Mouse (Mus musculus): ENCODE data around the gene 4930442H23Rik. TPM values are rescaled to one million over a fixed set of nuclear protein-coding genes. Genes with fewer than 3 reads are reported as not detected.
"Not testable (repeated sequence)": the region's sequence is repeated elsewhere in the genome, so short reads cannot be mapped to it uniquely, and the experiment has no call there.

4930442H23Rik gene
- polyA plus RNA-seq, 1 experiment from 2014 or later = 0.27 TPM

DNA sequence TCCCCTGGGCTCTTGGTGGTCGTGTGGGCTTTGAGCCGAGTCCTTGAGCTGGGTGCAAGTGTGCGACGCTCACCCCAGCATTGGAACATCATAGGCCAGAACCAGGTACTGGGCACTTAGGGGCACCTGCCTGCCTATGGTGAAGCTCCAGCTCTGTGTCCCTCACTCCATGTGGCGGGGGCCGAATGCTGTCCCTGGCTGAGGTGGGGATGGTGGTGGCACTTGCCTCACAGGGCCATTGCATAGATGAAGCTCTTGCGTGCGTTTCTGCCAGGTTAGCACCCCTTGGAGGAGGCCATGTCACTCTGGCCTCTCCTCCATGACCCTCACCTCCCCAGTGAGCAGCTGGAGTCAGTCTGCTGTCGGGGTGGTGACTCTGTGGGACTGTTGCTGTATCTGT, 3.5 kb upstream of the 4930442H23Rik start:
- Histone ChIP-seq H3K4me2 (no peak overlapping the region), H3K4me1 (peaks cover 46% of the 10 kb centered on the region), H3K9me3 (no peaks in the 10 kb centered on the region), H3K36me3 (peaks cover 76% of the 10 kb centered on the region), H3K27me3 (replicated peaks) (no peaks in the 10 kb centered on the region), H3K4me3 (no peak overlapping the region), H3K9ac (peak overlapping the region; percentile 44; the same call in 1 of the 2 replicates), H3K27ac (replicated peaks) (no peak overlapping the region)
- no peak for ATAC-seq (ENCODE audit: extremely low read depth, insufficient number of reproducible peaks, low FRiP score, low TSS enrichment)
- WGBS = 94% methylated on average over 9 of the region's 9 CpGs

DNA sequence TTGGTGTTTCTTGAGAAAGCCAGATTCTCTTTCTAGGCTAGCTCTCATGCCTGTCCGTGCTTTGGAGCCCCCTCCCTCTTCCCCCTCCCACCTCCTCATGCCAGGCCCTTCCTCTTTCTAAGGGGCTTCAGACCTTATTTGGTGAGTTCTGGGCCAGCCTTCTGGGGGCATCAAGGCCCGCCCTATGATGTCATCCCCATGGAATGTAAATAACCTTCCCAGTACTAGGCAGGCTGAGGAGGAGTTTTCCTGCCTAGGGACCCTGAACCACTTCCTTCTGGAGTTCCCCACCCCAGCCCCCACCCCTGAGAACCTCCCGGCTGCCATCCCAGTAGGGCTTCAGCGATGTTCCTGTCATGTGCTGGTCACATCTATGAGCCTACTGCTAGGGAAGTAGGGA, 1.1 kb upstream of the 4930442H23Rik start:
- H3K4me1 ChIP-seq = peaks cover 49% of the 10 kb centered on the region
- WGBS = 13% methylated on average over 4 of the region's 4 CpGs
- peaks cover 79% of the 10 kb centered on the region for H3K36me3 ChIP-seq
- H3K27ac ChIP-seq (replicated peaks) = peak overlapping the region; percentile 94
- H3K9me3 ChIP-seq = no peaks in the 10 kb centered on the region
- no peak for ATAC-seq (ENCODE audit: extremely low read depth, insufficient number of reproducible peaks, low FRiP score, low TSS enrichment)
- H3K9ac ChIP-seq = peak overlapping the region; percentile 89
- H3K27me3 ChIP-seq (replicated peaks) = no peaks in the 10 kb centered on the region
- peak overlapping the region; percentile 82 for H3K4me2 ChIP-seq
- H3K4me3 ChIP-seq = peak overlapping the region; percentile 6; the same call in 1 of the 2 replicates

DNA sequence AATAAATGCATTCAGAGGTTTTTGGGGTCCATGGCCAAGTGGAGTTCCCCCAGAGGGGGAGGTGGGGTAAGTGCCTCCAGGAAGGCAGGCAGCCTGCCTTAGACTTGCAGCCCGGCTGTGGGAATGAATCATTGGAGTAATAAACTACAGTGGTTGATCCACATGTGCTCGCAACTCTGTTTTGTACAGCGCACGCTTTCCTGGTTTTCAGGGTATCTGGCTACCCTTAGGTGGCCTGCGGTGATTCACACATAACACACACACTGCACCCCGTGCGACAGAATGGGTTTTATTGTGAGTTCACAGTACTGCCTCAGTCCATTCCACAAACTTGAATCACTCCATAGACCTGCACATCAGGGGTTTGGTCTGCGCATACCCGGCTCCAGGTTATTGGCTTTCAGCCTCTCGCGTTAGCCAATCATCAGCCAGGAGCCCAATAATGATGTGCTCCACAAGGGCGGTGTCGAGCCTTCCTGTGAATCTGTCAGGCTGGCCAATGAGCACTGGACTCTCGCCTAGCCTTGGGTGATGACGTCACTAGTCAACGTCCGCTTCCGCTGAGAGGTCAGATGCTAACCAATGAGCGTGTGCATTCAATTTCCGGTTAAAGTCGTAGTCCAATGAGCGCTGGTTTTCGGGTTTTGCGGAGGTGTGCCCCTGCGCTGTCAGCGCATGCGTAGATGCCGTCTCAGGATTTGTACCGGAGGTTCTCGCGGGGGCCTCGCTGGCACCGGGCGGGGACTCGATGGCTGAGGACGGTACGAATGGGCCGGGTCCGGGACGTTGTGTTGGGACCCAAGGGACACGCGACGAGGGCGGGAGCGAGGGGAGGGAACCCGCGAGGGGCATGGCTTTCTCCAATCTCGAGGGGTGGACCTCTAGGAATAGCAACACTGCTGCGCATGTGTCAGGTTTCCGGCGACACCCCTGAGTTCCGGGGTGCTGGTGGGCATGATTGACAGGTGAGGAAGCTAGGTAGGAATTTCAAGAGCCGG, 1.0 kb downstream of the 4930442H23Rik start, which contains the start of gene Dapk3:
TSS of gene Dapk3 (plus strand) at position 670 of the 998 bp plus-strand sequence.
- peak within 1 kb of the TSS; percentile 80 for H3K4me3 ChIP-seq
- peaks cover 70% of the 10 kb centered on the region for H3K4me1 ChIP-seq
- no peaks in the 10 kb centered on the region for H3K27me3 ChIP-seq (replicated peaks)
- no peaks in the 10 kb centered on the region for H3K9me3 ChIP-seq
- peaks cover 84% of the 10 kb centered on the region for H3K36me3 ChIP-seq
- peak; percentile 86 for ATAC-seq (ENCODE audit: extremely low read depth, insufficient number of reproducible peaks, low FRiP score, low TSS enrichment)
- whole genome bisulfite sequencing = 5% methylated on average over 53 of the region's 53 CpGs
- peak within 1 kb of the TSS; percentile 89 for H3K9ac ChIP-seq
- peak within 1 kb of the TSS; percentile 94 for H3K27ac ChIP-seq (replicated peaks)
- peak within 1 kb of the TSS; percentile 82 for H3K4me2 ChIP-seq

DNA sequence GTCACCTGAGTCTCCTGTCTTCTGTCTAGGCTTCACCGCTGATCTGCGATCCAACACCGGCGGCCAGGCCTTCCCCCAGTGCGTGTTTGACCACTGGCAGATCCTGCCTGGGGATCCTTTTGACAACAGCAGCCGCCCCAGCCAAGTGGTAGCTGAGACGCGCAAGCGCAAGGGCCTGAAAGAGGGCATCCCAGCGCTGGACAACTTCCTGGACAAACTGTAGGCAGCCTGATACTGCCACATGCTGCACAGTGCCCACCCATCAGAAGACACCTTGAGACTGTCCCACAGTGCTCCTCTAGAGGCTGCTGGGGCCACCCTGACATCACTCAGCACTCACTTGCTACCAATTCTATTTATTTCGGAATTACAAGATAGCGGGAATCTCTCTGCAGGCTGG, 1.8 kb downstream of the 4930442H23Rik start:
- Histone ChIP-seq H3K4me1 (peaks cover 73% of the 10 kb centered on the region), H3K36me3 (peaks cover 82% of the 10 kb centered on the region), H3K27ac (replicated peaks) (peak overlapping the region; percentile 60), H3K9ac (0 out of 2 replicates have a peak overlapping the region, but pooled peaks have one; percentile 24)
- H3K27me3 ChIP-seq (replicated peaks); H3K9me3 ChIP-seq; H3K4me3 ChIP-seq; H3K4me2 ChIP-seq; ATAC-seq (ENCODE audit: extremely low read depth, insufficient number of reproducible peaks, low FRiP score, low TSS enrichment): not testable (repeated sequence)
- WGBS = 67% methylated on average over 12 of the region's 12 CpGs

DNA sequence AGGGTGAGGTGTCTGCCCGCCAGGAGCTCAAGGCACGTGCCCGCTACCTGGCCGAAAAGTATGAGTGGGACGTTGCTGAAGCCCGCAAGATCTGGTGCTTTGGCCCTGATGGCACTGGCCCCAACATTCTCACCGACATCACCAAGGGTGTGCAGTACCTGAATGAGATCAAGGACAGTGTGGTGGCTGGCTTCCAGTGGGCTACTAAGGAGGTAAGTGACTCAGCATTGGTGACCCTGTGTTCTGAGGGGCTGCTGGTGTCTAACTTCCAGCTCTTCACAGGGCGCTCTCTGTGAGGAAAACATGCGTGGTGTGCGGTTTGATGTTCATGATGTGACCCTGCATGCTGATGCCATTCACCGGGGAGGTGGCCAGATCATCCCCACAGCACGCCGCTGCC, 2.7 kb downstream of the 4930442H23Rik start:
- H3K9me3 ChIP-seq = no peaks in the 10 kb centered on the region
- H3K9ac ChIP-seq = peak overlapping the region; percentile 54; the same call in 1 of the 2 replicates
- H3K27ac ChIP-seq (replicated peaks) = peak overlapping the region; percentile 60; the same call in 1 of the 2 replicates
- WGBS = 89% methylated on average over 13 of the region's 13 CpGs
- H3K27me3 ChIP-seq (replicated peaks) = no peaks in the 10 kb centered on the region
- H3K4me1 ChIP-seq = peaks cover 74% of the 10 kb centered on the region
- no peak overlapping the region for H3K4me2 ChIP-seq
- ATAC-seq (ENCODE audit: extremely low read depth, insufficient number of reproducible peaks, low FRiP score, low TSS enrichment) = no peak
- peaks cover 75% of the 10 kb centered on the region for H3K36me3 ChIP-seq
- no peak overlapping the region for H3K4me3 ChIP-seq

DNA sequence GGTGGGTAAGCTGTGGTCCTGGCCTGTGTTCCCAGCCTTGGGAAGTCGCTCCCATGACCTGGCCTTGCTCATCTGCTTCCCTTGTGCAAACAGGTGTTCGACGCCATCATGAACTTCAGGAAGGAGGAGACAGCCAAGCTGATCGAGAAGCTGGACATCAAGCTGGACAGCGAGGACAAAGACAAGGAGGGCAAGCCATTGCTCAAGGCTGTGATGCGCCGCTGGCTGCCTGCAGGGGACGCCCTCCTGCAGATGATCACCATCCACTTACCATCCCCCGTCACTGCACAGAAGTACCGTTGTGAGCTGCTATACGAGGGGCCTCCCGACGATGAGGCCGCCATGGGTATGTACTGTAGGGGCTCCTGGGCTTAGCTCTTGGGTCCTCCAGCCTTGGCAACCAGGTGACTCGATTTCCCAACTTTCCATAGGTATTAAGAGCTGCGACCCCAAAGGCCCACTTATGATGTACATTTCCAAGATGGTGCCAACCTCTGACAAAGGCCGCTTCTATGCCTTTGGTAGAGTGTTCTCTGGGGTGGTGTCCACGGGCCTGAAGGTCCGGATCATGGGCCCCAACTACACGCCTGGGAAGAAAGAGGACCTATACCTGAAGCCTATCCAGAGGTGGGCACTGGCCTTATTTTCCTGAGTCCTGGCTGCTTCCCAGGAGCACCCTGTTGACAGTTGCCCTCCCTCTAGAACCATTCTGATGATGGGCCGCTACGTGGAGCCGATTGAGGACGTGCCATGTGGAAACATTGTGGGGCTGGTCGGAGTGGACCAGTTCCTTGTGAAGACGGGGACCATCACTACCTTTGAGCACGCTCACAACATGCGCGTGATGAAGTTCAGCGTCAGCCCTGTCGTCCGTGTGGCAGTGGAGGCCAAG, 4.0 kb downstream of the 4930442H23Rik start:
- Histone ChIP-seq H3K9me3 (no peaks in the 10 kb centered on the region), H3K36me3 (peaks cover 64% of the 10 kb centered on the region), H3K4me3 (no peak overlapping the region), H3K27me3 (replicated peaks) (no peaks in the 10 kb centered on the region), H3K27ac (replicated peaks) (peak overlapping the region; percentile 60; the same call in 1 of the 2 replicates), H3K4me1 (peaks cover 75% of the 10 kb centered on the region), H3K4me2 (no peak overlapping the region), H3K9ac (peak overlapping the region; percentile 37)
- 89% methylated on average over 32 of the region's 32 CpGs for WGBS
- ATAC-seq (ENCODE audit: extremely low read depth, insufficient number of reproducible peaks, low FRiP score, low TSS enrichment) = no peak

DNA sequence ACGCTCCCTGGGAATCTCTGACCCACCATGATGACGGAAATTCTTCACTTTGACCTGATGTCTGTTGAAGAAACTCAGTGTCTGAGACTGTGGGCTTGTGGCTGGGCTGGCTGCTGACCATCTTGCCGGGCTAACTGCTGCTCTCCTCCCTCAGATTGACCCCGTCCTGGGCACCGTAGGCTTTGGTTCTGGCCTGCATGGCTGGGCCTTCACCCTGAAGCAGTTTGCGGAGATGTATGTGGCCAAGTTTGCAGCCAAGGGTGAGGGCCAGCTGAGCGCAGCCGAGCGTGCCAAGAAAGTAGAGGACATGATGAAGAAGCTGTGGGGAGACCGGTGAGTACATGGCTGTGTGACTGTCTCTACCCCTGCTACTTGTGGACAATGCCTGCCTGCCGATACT, 4.7 kb downstream of the 4930442H23Rik start:
- no peaks in the 10 kb centered on the region for H3K9me3 ChIP-seq
- H3K4me2 ChIP-seq = no peak overlapping the region
- H3K36me3 ChIP-seq = peaks cover 56% of the 10 kb centered on the region
- no peaks in the 10 kb centered on the region for H3K27me3 ChIP-seq (replicated peaks)
- no peak for ATAC-seq (ENCODE audit: extremely low read depth, insufficient number of reproducible peaks, low FRiP score, low TSS enrichment)
- WGBS = 95% methylated on average over 11 of the region's 11 CpGs
- no peak overlapping the region; the same call in 1 of the 2 replicates for H3K27ac ChIP-seq (replicated peaks)
- no peak overlapping the region; the same call in 1 of the 2 replicates for H3K9ac ChIP-seq
- peaks cover 75% of the 10 kb centered on the region for H3K4me1 ChIP-seq
- H3K4me3 ChIP-seq = peak overlapping the region; percentile 95; the same call in 1 of the 2 replicates

DNA sequence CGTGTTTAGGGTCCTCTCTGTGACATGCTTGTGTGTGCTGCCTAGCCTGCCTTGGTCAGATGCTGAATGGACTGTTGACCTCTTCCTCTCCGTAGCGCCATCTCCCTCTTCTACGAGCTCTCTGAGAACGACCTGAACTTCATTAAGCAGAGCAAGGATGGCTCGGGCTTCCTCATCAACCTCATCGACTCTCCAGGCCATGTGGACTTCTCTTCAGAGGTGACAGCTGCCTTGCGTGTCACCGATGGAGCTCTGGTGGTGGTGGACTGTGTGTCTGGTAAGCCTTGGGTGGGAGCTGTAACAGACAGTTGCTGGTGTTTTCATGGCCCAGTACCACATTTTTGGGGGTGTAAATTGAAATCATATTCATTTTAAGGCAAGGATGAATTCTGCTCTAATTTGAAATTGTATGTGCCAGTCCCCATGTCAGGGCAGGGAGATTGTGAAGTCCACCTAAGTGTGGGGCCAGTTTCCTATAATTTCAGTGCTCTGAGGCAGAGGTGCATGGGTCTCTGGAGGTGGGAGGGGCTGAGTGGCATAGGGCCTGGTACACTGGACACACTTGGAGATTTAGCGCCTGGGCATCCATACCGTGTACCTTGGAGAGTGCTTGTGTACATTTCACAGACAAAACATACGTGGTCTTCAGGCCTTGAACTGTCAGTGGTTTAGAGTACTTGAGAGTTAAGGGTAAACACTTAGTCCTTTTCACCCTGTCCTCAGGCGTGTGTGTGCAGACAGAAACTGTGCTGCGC, 5.5 kb downstream of the 4930442H23Rik start:
- Histone ChIP-seq H3K4me3 (peak overlapping the region; percentile 95), H3K36me3 (peaks cover 55% of the 10 kb centered on the region), H3K9me3 (no peaks in the 10 kb centered on the region), H3K4me1 (peaks cover 77% of the 10 kb centered on the region), H3K27ac (replicated peaks) (peak overlapping the region; percentile 93), H3K27me3 (replicated peaks) (no peaks in the 10 kb centered on the region), H3K9ac (peak overlapping the region; percentile 99), H3K4me2 (peak overlapping the region; percentile 98)
- no peak for ATAC-seq (ENCODE audit: extremely low read depth, insufficient number of reproducible peaks, low FRiP score, low TSS enrichment)
- WGBS = 54% methylated on average over 14 of the region's 14 CpGs

DNA sequence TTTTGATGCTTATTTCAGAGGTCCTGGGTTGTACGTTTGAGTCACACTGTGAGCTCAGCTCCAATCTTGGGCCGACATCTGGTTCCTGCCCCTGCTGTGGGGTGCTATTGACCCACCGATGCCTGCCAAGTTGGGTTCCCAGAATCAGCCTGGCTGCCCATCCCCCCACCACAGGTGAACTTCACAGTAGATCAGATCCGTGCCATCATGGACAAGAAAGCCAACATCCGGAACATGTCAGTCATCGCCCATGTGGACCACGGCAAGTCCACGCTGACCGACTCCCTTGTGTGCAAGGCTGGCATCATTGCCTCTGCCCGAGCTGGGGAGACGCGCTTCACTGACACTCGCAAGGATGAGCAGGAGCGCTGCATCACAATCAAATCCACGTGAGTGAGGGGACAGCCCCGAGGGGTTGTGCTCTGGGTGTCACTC, 6.1 kb downstream of the 4930442H23Rik start:
- Histone ChIP-seq H3K4me3 (peak overlapping the region; percentile 95), H3K4me1 (peaks cover 78% of the 10 kb centered on the region), H3K4me2 (peak overlapping the region; percentile 98), H3K9me3 (no peaks in the 10 kb centered on the region), H3K9ac (peak overlapping the region; percentile 99), H3K36me3 (peaks cover 54% of the 10 kb centered on the region), H3K27ac (replicated peaks) (peak overlapping the region; percentile 93), H3K27me3 (replicated peaks) (no peaks in the 10 kb centered on the region)
- WGBS = 6% methylated on average over 16 of the region's 16 CpGs
- no peak for ATAC-seq (ENCODE audit: extremely low read depth, insufficient number of reproducible peaks, low FRiP score, low TSS enrichment)

DNA sequence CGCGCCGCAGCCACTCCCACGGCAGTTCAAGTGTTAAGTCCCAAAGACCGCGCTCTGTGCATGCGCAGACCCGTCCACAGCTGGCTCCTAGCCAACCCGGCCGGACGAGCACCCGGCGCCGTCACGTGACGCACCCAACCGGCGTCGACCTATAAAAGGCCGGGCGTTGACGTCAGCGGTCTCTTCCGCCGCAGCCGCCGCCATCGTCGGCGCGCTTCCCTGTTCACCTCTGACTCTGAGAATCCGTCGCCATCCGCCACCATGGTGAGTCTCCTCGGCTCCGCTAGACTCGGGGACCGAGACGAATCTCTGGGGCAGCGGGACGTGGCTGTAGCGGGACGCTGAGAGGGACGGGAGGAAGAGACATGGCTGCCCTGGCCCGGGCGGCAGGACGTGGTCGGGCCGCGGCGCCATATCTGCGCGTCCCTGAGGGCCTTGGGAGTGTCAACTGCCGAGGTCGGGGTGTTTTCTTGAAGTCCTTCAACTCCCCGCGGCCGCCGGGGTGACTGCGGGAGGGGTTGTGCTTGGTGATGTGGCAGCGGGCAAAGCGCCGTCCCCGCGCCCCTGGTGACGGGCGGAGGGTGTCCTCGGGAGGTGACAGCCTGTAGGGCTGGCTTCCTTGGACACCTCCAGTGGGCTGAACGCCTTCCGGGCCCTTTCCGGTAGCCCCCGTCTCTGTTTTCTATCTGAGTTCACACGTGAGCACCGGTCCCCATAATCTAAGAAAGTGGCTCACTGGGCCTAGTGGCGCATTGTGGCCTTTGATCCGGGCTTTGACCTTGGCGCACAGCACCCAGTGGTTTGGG, 7.0 kb downstream of the 4930442H23Rik start, which contains the start of gene Eef2:
TSS of gene Eef2 (plus strand) at position 166 of the 806 bp plus-strand sequence.
- Histone ChIP-seq H3K36me3 (peaks cover 46% of the 10 kb centered on the region), H3K9me3 (no peaks in the 10 kb centered on the region), H3K4me1 (peaks cover 69% of the 10 kb centered on the region), H3K27me3 (replicated peaks) (no peaks in the 10 kb centered on the region), H3K4me3 (peak within 1 kb of the TSS; percentile 95), H3K27ac (replicated peaks) (peak within 1 kb of the TSS; percentile 93), H3K9ac (peak within 1 kb of the TSS; percentile 99), H3K4me2 (peak within 1 kb of the TSS; percentile 98)
- under 1% methylated on average over 77 of the region's 77 CpGs for WGBS
- ATAC-seq (ENCODE audit: extremely low read depth, insufficient number of reproducible peaks, low FRiP score, low TSS enrichment) = peak; percentile 83
